Mouse (Mus musculus): ENCODE results near the gene Peli1.

The Peli1 gene

DNA sequence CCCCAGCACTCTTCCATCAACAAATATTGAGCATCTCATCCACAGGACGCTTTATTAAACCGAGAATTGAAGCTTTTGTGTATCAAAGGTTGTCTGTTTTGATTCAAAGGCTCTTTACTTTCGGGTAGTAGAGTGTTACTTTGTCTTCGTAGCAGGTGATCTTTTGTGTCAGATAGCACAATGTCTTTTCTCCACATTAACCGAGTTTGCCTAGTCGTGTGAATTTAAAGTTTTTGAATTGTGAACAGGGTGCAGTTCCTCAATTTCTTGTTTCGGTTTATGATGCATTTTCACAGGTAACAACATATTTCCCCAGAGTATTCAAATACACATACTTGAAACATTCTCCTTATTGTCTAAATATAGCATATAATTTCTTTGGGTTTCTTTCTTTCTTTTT, 1.5 kb downstream of the Peli1 start:
- DNase-seq (ENCODE audit: low spot score) = peak; percentile 47

DNA sequence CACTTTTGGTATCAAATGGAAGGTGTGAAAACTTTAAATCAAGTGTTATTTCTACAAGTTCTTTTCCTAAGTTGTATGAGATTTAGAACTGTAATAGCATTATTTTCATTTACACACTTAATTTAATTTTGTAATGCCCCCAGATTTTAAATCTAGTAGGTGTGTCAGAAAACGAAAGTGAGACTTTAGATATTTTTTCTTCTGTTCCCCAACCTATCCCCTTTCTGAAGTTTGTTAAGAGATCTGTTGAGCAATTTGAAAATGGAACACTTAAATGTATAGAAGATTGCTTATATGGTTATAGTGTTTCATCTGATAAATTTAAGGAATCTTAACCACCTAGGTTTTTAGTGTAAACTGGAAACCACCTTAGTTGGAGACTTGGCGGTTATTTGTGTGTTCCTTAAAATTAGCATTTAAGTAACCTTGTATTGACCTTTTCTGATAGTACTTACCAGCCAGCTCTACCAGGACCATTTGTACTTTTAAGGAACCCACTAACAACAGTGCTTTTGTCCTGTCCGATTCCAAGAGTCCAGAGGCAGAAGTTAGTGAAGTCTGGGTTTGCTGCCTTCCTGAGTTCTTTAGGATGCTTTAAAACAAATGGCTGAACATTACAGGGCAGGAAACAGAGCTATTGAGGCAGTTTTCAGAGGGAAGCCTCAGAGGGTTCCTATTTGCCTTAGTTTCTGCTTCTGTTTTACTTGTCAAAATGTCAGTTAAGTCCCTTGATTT, 2.2 kb downstream of the Peli1 start:
- DNase-seq (ENCODE audit: low spot score) = peak; percentile 28

DNA sequence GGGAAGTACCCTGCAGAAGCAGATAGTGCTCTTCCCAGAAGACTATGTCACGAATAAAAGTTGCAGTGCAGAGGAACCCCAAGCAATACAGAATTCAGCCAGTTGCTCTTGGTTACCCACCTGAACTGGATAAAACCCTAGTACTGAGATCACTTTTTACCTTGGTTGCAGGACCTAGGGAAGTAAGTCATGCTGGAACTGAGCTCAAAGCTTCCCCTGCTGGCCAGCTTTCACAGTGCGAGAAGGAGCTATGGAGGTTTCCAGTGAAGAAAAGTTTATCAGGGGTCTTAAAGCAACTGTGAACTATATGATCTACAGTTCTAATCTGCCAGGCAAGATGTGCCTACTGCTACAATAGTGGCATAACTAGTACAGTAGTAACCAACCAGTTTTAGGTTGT, 5.5 kb downstream of the Peli1 start:
- DNase-seq (ENCODE audit: low spot score) = no peak

DNA sequence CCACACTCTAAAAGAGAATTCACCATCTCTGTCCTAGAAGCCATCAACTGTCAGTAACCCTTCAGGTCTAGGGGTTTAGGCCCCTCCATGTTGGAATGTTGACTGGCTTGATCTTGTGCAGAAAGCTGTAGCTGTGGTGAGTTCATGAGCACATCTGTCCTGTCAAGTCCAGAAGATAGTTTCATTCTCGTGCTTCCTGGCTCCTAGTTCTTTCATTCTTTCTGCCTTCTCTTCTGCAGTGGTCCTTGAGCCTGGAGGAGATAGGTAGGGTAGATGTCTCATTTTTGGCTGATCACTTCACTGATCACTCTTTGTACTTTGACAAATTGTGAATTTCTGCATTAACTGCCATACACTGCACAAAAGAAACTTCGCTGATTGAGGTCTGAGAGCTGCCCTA, 7.4 kb downstream of the Peli1 start:
- no peak for DNase-seq (ENCODE audit: low spot score)

DNA sequence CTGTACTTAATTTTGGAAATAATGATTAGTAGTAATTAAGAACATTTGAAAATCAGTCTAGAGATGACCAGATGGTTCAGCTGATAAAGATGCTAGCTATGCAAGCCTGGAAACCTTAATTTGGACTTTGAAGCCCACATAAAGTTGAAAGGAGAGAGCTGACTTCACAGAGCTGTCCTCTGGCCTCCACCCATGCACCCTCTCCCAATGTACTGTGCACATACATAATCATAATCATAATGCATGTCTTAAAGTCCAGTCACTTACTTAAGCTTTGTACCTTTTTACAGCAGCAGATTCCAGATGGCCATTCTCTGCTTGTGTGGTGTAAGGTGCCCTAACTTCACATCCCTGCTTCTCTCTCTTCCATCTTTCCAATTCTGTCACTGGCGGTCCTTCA, 9.6 kb downstream of the Peli1 start:
- no peak for DNase-seq (ENCODE audit: low spot score)

DNA sequence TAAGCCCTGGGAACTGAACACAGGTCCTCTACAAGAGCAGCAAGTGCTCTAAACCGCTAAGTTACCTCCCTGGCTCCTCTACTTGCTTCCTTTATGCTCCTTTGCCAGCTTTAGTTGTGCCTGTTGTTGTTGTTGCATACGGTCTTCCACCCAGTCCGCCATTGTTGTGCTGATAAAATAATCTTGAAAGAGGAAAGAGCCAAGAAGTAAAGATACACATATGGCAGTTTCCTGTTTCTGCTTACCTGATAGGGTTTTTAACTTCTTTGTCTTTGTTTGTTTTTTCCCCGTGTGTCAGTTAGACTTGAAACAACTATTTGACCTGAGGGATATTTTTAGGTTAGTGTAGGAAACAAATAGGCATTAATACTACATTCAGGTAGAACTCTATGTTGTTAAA, 10.2 kb downstream of the Peli1 start:
- DNase-seq (ENCODE audit: low spot score) = no peak

DNA sequence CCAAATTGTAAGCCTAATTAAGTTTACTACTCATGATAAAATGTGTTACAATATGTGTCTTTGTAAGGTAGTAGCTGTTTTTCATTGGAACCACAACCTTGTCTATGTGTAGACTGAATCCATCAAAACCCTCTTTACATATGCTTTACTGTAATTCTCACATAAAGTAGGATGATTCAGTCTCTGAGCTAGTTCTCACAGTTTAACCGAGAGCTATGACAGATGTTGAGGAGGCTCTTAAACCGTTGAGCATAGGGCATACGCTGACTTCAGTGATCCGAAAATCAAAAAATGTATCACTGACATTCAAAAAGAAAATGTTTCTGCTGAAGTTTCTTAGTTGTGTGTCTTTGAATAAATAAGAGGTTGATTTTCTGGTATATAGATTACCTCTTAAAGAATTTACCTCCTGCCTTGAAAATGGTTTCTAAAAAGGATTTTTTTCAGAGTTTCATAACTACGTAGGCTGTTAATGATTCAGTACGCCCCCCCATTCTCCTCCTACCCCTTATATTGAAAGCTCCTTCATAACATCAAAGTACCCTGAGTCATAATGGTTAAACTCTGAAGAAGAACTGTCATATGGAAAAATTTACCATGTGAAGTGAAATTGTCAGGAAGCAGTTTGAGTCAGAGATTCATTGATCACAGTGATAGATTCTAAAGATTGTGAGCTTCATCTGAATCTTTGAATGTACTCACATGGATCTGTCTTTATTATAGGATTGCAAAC, 11.3 kb downstream of the Peli1 start:
- DNase-seq (ENCODE audit: low spot score) = no peak

DNA sequence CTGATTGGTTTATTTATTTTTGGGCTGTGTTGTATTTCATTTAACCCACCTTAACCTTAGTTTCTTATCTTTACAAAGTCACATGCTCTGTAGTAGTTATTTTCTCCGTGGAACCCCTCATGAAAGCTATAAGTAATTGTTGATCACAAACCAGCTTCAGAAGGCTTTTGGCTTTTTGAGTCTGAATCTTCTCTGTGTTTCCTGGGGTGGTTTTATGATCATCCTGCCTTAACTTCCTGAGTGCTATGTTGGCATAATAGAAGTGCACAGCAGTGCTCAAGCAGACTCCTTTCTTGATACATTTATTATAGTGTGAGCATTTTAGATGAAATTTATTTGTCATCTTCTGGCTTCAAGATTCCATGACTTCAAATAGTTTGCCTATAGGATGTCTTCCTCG, 12.1 kb downstream of the Peli1 start:
- no peak for DNase-seq (ENCODE audit: low spot score)

DNA sequence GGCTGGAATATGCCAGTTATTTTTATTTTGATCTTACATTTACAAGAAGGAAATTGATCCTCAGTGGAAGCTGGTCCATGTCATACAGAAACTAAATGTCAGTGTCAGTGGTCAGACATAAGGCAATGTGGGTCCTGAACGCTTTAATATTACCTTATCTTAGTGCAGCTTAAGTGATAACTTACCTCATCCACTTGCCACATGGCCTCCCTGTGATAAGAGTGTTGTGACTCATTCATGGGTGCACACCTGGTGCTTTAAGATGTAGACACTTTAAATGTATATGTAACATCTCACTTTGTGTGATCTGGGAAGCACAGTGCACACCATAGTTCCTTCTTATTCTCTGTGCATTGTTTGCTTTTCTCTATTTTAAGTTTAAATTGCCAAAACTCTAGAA, 14.3 kb downstream of the Peli1 start:
- no peak for DNase-seq (ENCODE audit: low spot score)

DNA sequence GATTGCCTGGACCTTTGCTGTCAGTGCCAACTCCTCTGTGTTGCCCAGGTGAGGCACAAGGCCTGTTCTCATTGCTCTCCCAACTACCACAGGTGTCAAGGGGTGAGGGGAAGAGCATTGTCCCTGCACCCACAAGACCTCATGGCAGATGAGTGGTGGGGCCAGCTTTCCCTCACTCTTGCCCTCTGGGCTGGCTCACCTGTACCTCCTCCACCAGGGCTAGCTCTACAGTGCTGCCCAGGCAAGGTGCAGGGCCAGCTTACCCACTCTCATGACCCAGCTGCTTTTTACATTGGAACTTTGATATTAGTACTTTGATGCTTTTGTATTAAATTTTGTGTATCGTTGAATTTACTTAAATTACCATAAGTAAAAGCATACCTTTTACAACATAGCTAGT, 16.0 kb downstream of the Peli1 start:
- DNase-seq (ENCODE audit: low spot score) = no peak

DNA sequence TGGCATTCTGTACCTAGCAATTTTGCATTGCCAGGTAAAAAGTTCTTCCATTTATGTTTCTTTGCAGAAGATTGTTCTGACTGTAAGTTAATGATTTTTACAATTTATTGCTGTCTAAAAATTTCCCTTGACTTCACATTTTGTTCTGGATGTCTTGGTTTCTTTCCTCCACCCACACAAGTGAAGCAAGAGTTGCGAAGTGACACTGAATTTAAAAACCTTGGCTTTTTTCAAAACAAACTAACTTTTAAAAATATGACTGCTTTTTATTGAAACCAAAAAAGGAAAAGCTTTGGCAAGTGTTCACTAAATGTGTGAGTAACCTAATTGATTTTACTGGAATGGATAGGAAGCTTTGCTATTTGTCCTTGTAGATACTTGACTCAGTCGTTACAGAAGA, 18.2 kb downstream of the Peli1 start:
- no peak for DNase-seq (ENCODE audit: low spot score)

DNA sequence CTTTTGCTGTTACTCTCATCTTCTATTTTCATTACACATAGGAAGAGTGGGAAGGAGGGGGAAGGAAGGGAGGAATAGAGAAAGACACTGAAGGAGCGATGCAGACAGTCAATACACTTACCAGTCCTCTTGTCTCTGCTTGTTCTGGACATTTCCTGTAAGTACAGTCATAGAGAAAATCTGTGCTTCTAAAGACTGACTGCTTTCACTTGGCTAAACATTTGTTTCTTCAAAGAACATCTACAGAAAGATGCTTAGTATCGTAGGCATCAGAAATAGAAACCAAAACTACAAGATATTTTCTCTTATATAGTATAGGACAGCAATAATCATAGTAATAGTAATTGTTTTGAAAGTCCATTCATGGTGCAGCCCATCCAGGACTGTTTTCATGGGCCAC, 23.4 kb downstream of the Peli1 start:
- DNase-seq (ENCODE audit: low spot score) = no peak

DNA sequence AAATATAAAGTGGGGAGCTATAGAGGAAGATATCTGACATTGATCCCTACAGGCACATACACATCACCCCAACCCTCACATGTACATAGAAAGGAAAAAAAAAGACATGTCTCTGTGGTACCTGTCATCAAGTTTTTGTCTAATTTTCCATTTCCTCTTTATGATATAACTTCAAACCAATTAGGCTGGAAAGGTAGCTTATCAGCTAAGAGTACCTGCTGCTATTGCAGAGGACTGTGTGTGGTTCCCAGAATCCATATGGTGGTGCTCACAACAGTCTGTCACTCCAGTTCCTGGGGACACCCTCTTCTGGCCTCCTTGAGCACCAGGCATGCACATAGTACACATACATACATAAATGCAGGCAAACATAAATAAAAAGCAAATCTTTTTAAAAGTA, 24.7 kb downstream of the Peli1 start:
- DNase-seq (ENCODE audit: low spot score) = no peak

DNA sequence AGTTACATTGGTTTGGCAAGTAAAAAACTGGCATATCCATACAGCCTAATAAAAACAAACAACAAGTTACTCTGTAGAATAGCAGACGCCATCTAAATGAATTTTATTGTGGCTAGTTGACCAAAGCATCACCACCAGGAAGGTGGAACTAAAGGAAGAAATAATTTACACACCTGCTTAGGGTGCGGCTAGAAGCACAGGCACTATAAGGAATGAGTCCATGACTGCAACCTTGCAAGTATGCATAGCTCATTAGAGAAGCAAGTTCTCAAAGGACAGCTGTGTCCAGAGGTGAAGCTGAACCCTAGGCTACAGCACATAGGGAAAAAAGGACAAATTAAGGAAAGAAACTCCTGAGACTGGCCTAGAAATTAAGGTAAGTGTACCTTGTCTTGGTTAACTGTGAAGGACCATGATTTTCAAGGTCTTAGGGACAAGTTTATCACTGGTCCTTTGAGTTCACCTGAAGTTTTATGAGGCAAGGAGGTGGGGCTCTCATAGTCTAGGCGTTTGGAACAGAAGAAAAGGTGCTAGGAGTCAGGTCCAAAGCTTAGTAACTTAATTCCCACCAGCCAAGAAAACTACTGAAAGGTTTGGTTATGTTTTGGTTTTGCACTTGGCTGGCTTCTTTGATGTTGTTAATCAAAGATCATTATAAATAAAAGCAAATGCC, 25.7 kb downstream of the Peli1 start:
- DNase-seq (ENCODE audit: low spot score) = no peak

DNA sequence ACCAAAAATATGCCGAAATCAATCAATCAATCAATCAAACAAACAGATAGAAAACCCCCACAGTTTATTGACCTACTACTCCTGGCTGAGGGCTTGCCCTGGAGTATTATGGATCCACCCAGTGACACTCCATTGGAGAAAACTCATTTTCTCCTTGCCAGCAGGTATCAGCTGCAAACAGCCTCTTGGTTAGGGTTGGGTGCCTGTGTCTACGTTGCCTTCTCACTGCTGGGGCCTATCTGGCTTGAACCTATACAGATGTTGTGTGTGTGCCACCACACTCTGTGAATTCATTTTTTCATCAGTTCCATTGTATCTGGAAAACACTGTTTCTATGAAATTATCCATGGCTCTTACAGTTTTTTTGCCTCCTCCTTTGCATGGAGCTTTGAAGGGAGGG, 30.6 kb downstream of the Peli1 start:
- DNase-seq (ENCODE audit: low spot score) = no peak

DNA sequence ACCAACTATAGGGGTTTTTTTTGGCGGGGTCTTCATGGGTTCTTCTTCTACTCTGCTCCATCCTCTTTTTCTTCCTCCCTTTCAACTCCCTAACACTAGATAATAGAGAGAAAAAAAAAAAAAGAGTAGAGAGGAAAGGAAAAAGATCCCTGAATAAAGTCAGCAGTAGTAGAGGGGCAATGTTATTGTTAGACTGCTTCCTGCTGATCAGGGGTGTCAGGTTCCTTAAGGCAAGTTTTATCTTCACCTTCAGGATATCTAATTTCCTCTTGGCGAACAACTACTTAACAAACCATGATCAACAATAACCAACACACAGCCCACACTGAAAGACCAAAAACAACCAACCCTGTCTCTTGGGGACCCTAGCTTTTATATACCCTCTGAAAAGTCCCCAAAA, 31.3 kb downstream of the Peli1 start:
- DNase-seq (ENCODE audit: low spot score) = no peak

DNA sequence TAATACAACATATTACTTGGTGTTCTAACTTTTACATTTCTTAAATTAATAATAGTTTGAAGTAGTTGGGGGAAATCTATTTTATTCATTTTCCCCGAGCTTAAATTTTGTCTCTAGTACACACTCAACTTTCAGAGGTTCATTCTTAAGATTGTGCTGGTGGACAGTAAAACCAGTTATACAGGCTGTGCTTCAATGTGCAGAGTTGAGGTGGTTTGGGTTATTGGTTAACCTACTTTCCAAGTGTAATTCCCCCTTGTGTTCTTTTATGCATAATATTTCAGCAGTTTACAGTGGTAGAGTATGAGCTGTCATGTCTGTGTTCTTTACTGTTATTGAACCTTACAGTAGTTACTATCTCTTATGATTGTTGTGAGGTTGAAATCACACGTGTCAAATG, 40.6 kb downstream of the Peli1 start:
- DNase-seq (ENCODE audit: low spot score) = no peak

DNA sequence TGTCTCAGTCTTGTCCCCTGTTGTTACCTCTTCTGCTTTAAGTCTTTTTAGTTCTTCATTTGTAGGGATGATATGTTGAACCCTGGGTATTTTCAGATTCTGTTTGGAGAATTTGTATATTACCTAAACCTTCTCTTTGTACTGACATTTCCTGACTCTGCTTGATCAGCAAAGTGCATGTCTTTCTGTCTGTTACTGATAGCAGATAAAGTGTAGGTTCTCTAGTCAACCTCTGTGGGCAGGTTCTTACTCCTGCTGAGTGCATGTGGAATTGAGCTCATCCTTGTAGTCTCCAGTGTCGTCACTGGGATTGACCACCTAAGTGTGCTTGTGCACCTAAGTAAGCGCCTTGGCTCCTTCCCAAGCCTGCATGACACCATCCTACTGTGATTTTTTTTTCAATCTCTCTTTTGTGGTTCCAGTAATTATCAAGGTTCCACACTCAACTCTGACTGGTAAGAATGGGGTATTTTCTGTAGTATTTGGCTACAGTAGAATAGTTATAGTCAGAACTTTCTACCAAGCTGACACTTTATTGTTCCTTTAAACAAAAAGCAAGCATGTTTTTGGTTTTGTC, 43.9 kb downstream of the Peli1 start:
- DNase-seq (ENCODE audit: low spot score) = no peak

DNA sequence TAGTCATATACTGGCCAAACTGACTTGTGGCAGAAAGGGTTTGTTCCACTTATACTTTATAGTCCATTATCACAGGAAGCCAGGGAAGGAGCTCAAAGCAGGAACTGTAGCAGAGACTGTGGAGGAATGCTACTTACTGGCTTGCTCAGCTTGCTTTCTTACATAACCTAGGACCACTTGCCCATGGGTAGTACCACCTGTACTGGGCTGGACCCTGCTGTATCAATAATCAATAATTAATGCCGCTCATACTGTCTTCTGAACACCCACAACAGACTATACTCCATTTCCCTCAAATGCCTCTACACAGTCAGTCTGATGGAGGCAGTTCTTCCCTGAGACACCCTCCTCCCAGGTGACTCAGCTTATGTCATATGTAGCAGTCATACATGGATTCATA, 48.4 kb downstream of the Peli1 start:
- no peak for DNase-seq (ENCODE audit: low spot score)

DNA sequence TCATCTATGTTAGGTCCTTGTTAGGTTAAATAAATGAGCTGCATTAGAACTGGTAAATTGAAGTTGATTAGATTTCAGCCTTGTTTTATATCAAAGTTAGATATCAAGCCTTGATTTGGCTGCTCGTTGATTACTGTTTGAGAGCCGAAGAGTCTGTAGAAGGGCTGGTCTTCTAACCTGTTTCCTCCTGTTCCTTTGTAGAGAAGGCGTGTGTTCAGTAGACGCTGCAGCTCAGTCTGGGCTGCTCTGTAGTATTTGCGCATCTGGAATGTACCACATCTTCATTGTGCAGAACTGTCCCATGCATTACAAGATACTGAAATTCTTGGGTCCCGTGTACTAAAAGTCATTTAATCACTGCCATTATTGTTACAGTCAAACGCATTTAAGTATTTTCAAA, 50.2 kb downstream of the Peli1 start:
- DNase-seq (ENCODE audit: low spot score) = no peak

DNA sequence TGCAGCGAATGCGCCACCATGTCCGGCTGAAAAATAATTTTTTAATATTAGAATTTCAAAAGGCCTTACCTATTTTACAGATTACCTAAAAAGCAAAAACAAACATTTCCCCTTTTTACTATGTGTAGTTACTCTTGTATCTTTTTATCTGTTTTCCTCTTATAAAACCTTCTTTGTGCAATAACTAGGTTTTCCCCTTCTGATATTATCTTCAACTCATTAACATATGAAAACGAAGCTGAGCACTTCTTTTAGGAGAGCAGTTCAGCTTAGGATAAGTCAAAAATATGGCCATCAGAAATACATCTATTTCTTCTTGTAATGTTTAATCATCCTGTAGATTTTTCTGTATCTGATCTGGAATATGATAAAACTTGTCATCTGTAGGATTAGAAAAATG, 50.7 kb downstream of the Peli1 start:
- no peak for DNase-seq (ENCODE audit: low spot score)

DNA sequence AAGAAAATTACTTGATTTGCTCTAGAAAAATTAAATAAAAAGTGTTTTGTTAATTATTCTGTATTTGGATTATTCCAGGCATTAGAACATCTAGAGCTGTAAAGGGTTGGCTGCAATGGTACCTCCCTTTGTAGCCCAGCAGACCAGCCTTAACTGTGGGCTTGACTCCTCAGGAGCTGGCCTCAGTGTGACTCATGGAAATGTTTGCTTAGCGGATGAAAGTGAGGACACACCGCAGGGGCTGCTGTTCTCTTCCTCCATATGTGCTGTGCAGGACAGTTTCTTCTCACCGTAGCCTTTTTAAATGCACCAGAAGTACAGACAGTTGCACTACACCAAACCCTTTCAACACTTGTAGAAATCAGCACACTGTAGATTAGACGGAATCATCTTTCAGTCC, 58.4 kb downstream of the Peli1 start:
- DNase-seq (ENCODE audit: low spot score) = no peak

DNA sequence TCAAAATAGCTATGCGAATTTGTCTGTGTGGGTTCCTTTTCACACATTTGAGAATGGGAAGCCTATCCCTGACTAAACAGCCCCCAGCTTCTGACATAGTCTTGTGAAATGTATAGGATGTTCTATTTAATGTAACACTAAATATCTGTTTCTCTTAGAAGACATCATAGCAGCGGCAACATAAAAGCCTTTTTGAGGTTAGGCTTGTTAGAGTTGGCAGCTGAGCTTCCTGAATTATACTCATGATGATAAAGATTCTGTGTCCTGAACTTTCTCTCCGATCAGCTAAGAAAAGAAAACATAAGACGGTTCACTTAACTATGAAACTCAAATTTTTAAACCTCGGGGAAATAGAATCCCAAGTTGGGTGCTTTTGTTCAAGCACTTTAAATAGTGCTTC, 59.2 kb downstream of the Peli1 start:
- no peak for DNase-seq (ENCODE audit: low spot score)
